Mouse (Mus musculus) testis, adult 2 months (tissue): ENCODE data around the gene Fam129a. TPM values are rescaled to one million over a fixed set of nuclear protein-coding genes. Genes with fewer than 3 reads are reported as not detected.
"Not testable (repeated sequence)": the region's sequence is repeated elsewhere in the genome, so short reads cannot be mapped to it uniquely, and the experiment has no call there.

ENCODE experiments used
- H3K27ac ChIP-seq: fragments of 200-500 bp; 2 replicates; pipeline ENCODE4 v1.5.1; 2012; ENCODE audit warnings: low read depth, low read length; ENCODE audit not compliant: control insufficient read depth, insufficient read depth
- H3K27me3 ChIP-seq: fragments of 200-500 bp; 2 replicates; pipeline ENCODE4 v1.6.1; 2012; ENCODE audit warnings: mild to moderate bottlenecking, low read length, moderate library complexity; ENCODE audit not compliant: control insufficient read depth, insufficient read depth
- H3K36me3 ChIP-seq: fragments of 200-500 bp; 2 replicates; pipeline ENCODE4 v1.6.1; 2012; ENCODE audit warnings: mild to moderate bottlenecking, low read length; ENCODE audit not compliant: control insufficient read depth, insufficient read depth
- H3K4me1 ChIP-seq: fragments of 200-500 bp; 2 replicates; pipeline ENCODE4 v1.6.1; 2012; ENCODE audit warnings: low read length; ENCODE audit not compliant: control insufficient read depth, insufficient read depth
- H3K4me3 ChIP-seq: fragments of 200-500 bp; 2 replicates; pipeline ENCODE4 v1.5.1; 2012; ENCODE audit warnings: low read depth, mild to moderate bottlenecking, low read length, moderate library complexity, mixed read lengths; ENCODE audit not compliant: control insufficient read depth
- CTCF ChIP-seq: fragments of 200-500 bp; IDR thresholded peaks from 2 replicates; pipeline ENCODE4 v1.5.1; 2012; ENCODE audit warnings: low read depth, mild to moderate bottlenecking, inconsistent platforms, low read length, moderate library complexity; ENCODE audit not compliant: control insufficient read depth, insufficient read depth, insufficient replicate concordance
- POLR2A ChIP-seq: fragments of 200-500 bp; IDR thresholded peaks from 2 replicates; pipeline ENCODE4 v1.6.1; 2012; ENCODE audit warnings: low read depth, mild to moderate bottlenecking, inconsistent platforms, low read length, moderate library complexity; ENCODE audit not compliant: control insufficient read depth
- polyA plus RNA-seq: library from polyadenylated mRNA; depleted of rRNA; stranded (reverse); fragments of >200 nt; gene quantifications from 2 replicates; pipeline ENCODE4 v1.2.3, GENCODE M21; 2012

Gene Fam129a
- polyA plus RNA-seq, 1 experiment, result 8.8 TPM

DNA sequence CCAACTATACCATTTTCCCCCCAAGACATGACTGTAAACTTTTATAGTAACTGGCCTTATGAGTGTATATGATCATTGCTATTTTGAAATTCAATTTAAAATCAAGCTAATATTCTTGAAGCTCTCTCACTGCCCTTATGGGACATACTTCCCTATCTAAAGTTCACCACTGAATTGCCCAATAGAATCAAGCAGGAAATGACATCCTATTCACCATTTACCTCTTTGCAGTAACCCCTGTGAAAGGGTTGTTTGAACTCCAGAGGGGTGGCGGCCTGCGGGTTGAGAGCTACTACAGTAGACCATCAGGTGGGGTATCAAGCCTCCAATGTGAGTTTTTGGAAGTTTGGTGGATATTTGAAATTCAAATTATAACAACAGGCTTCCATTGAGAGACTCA, 27.9 kb downstream of the Fam129a start:
- H3K27me3 ChIP-seq, result no peaks in the 10 kb centered on the region
- H3K4me1 ChIP-seq, result no peaks in the 10 kb centered on the region
- no peak for TF ChIP-seq POLR2A
- no peak for TF ChIP-seq CTCF
- no peak overlapping the region for H3K27ac ChIP-seq
- H3K4me3 ChIP-seq, result no peak overlapping the region
- no peaks in the 10 kb centered on the region for H3K36me3 ChIP-seq

DNA sequence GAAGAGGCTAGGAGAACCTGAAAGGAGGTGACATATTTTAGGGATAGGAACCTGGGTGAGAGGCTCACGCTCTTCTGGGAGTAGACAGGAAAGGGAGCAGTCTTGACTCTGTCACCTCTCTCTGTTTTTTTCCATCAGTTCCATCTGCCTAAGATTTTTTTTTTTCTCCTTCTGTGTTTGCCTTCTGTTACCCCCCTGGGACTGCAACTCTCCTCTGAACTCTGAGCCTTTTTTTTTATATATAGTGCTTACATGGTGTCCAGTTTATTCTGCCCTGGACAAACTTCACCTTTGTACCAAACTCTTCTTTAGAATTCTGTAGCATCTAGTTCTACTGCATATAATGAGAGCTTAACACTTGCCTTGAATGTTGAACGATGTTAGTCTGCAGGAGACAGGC, 33.3 kb downstream of the Fam129a start:
- no peaks in the 10 kb centered on the region for H3K27me3 ChIP-seq
- TF ChIP-seq CTCF (no peak), POLR2A (no peak)
- H3K27ac ChIP-seq, result no peak overlapping the region
- no peak overlapping the region for H3K4me3 ChIP-seq
- no peaks in the 10 kb centered on the region for H3K36me3 ChIP-seq
- no peaks in the 10 kb centered on the region for H3K4me1 ChIP-seq

DNA sequence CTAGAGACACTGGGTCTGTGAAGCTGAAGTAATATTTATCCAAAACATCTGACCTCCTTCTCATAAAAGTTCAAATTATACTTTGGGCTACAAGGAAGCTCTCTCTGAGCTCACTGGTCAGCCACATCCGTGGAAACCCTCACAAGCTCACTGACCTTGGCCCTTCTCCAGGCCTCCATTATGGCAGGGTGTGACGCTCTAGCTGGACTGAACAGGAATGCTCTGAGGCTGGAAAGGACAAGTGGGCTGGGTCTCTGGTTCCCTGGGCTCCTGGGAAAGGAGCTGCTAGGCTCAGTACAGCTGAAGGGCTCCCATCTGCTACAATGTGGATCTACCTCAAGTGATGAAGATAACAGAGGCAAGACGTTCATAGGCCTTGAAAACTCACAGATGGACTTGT, 37.0 kb downstream of the Fam129a start:
- not testable (repeated sequence) for H3K4me3 ChIP-seq, H3K27me3 ChIP-seq, H3K27ac ChIP-seq, H3K4me1 ChIP-seq, H3K36me3 ChIP-seq

DNA sequence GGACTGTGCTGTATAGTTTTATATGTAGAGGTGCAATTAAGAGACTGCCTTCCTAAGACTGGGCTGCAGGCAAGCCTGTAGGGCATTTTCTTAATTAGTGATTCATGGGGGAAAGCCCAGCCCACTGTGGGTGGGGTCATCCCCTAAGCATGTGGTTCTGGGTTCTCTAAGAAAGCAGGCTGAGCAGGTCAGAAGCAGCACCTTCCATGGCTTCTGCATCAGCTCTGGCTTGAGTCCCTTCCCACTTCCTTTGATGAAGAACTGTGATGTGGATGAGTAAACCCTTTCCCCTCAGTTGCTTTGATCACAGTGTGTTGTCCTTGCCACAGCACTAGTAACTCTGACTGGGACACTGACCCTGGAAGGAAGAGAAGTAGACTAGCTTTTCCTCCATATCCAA, 39.6 kb downstream of the Fam129a start:
- H3K36me3 ChIP-seq, result no peaks in the 10 kb centered on the region
- no peaks in the 10 kb centered on the region for H3K27me3 ChIP-seq
- H3K4me1 ChIP-seq, result no peaks in the 10 kb centered on the region
- H3K27ac ChIP-seq, result no peak overlapping the region
- TF ChIP-seq POLR2A (no peak), CTCF (no peak)
- no peak overlapping the region for H3K4me3 ChIP-seq

DNA sequence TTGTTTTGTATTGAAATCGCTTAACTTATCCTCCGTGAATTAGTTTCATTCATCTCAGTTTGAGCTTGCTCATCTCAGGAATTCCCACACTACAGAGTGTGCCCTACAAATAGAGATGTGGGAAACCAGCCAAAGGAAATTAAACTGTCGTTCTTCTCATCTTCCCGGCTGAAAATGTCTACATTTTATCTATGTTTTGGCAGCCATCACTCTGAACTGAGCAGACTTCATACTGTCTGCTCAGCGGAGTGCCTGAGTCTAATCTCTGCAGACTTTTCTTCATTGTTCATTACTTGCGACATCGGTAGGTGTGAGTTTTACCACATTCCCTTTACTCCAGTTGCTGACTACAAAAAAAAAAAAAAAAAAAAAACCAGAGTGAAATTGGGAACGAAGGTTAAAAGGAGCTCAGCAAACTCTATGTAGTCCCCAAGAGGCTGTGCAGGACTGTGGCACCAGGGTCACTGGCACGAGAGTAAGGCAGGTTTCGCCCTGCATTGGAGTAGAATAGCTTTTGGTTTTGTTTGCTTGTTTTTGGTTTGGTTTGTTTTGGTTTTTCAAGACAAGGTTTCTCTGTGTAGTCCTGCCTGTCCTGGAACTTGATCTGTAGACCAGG, 43.4 kb downstream of the Fam129a start:
- TF ChIP-seq POLR2A, result no peak
- no peak for TF ChIP-seq CTCF
- Histone ChIP-seq H3K36me3 (no peaks in the 10 kb centered on the region), H3K27me3 (no peaks in the 10 kb centered on the region), H3K4me1 (no peaks in the 10 kb centered on the region), H3K27ac (no peak overlapping the region), H3K4me3 (no peak overlapping the region)

DNA sequence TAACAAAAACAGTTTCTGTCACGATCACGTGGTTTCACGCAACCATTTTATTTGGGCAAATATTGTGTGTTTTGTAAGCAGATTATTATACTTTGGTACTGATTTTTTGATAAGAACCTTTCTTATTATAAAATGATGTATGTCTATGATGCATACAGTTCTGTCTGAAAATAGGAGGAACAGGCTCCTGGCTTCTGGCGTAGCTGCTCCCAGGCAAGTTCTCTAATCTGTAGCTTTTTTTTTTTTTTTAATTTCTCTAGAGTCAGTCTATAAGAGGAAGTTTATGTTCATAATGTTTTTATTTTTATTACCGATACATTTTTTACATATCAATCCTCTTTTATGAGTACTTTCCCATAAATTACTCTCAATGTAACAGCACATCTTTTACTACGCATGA, 44.6 kb downstream of the Fam129a start:
- no peaks in the 10 kb centered on the region for H3K27me3 ChIP-seq
- H3K36me3 ChIP-seq, result no peaks in the 10 kb centered on the region
- no peak overlapping the region for H3K27ac ChIP-seq
- H3K4me1 ChIP-seq, result no peaks in the 10 kb centered on the region
- no peak overlapping the region for H3K4me3 ChIP-seq
- TF ChIP-seq POLR2A (no peak), CTCF (no peak)

DNA sequence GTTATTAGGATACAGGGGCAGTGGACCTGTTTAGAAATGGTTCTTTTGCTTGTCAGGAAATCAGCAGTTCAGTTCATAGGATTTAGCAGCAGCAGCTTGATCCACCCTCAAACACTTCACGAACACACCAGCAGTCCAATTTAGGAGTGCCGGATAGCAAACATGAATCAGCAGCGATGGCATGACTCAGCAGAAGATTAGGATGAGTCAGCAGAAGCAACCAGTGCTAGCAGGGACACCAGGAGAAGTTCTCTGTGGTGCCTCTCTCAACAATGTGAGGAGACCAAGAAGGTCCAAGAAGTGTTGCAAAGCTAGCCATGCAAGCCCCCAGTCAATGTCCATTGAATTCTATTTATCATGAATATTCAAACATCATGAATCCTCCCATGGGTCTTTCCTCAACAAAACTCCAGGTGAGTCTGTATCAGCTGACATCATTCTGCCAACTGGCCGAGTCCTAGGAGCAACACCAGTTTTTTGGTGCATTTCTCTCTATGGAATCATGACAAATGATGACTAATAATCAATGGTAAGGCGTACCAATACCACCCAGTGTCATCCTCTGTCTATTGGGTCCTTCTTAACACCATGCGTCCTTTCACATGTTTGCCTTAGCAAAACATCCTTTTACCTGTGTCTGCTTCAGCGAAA, 45.7 kb downstream of the Fam129a start:
- no peaks in the 10 kb centered on the region for H3K4me1 ChIP-seq
- no peak for TF ChIP-seq CTCF
- TF ChIP-seq POLR2A, result no peak
- no peak overlapping the region for H3K4me3 ChIP-seq
- no peak overlapping the region for H3K27ac ChIP-seq
- H3K27me3 ChIP-seq, result no peaks in the 10 kb centered on the region
- no peaks in the 10 kb centered on the region for H3K36me3 ChIP-seq

DNA sequence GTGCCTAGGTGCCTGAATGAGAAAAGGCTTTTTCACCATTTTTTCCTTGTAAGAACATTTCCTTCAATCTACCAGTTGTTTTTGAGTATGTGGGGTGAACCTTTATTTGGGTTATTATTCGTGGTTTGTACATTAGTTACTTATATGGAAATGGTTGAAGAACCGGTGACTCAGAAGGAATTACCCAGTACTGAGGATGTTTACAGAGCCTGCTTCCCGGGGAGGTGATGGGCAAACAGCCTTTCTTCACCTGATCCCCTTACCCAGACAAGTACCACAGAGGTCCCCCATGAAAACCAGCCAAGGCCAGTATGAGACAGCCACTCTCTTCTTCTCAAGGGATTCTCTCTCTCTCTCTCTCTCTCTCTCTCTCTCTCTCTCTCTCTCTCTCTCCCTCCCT, 47.3 kb downstream of the Fam129a start:
- Histone ChIP-seq H3K4me3 (no peak overlapping the region), H3K36me3 (no peaks in the 10 kb centered on the region), H3K27ac (no peak overlapping the region), H3K27me3 (no peaks in the 10 kb centered on the region), H3K4me1 (no peaks in the 10 kb centered on the region)
- no peak for TF ChIP-seq CTCF
- no peak for TF ChIP-seq POLR2A

DNA sequence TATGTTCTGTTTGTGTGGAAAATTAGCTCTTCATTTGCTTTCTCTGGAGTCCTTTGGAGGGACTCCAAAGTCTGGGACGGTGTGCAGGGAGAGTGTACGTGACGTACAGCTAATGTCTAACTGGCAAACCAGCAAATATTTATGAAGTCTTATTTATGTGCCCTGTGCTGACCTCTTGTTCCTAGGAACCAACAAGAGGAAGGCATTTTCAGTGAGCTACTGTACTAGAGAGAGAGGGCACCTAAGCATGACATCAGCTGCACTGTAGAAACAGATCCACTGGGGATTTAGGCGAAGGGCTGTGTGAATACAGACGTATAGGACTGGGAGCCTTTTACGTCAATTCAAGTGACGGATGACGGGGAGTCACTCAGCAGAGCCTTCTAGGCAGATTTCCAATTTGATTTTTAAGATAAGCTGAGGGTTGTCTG, 48.3 kb downstream of the Fam129a start:
- no peaks in the 10 kb centered on the region for H3K4me1 ChIP-seq
- TF ChIP-seq CTCF, result no peak
- TF ChIP-seq POLR2A, result no peak

More for the DNA sequence above, 48.3 kb downstream of the Fam129a start:
- no peak overlapping the region for H3K27ac ChIP-seq
- no peaks in the 10 kb centered on the region for H3K27me3 ChIP-seq
- H3K4me3 ChIP-seq, result no peak overlapping the region
- H3K36me3 ChIP-seq, result no peaks in the 10 kb centered on the region
